ENCODE assay signal across 8 mouse cellular contexts in the genomic region with DNA sequence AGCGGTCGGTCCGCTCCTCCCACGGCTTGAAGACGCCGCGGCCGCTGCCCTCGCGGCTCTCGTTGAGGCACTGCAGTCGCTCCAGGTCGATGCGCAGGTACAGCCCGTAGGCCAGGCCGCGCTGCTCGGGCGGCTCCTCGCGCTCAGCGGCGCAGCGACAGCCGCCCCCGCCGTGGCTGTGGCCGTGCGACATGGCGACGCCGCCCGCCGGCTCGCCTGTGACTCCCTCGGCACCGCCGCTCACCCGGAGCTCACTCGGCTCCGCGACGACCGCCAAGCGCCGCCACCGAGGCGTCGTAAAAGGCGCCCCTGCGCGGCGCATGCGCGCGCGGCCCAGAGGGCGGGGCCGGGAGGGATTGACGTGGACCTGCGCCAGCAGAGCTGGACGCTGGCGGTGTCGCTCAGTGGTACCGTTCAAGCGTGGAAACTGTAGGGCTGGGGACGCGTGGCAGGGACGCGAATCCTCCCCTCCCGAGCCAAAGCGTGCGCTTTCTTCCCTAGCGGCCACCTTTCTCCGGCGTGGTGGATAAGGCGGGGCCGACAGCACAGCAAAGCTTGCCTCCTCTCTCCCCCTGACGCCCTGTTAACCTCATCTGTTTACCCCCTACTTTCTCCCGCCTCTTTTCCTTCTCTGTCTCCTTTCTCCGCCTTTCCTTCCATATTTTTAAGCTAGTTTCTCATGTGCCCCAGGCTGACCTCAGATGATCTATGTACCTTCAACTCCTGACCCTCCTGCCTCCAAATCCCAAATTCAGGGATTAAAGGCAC. TPM values are rescaled to one million over a fixed set of nuclear protein-coding genes. Genes with fewer than 3 reads are reported as not detected.
DNase-seq lines count a peak whose midpoint lies in the region; ATAC-seq and TF ChIP-seq lines count a peak whose summit lies in the region.

A gene (minus strand): TSS at position 322 of the 768 bp plus-strand sequence.

- H3K4me1 ChIP-seq in ES-Bruce4 (ENCODE audit: control insufficient read depth, insufficient read depth, low read length), result peaks cover 3% of the 10 kb centered on the region
- H3K4me1 ChIP-seq in forebrain, embryonic 14.5 days (ENCODE audit: control insufficient read depth, insufficient read depth, low read length), result peaks cover 9% of the 10 kb centered on the region
- peaks cover 26% of the 10 kb centered on the region for H3K4me1 ChIP-seq in neural tube, embryonic 15.5 days

- TF ChIP-seq CTCF in ES-Bruce4 (IDR thresholded peaks at IDR 0.05; ENCODE audit: low read depth, low read length), result no peak

- intact Hi-C loops in heart, postnatal 14 days (cut with DNase I), result loop anchor here (5.0 kb wide), 1 partner anchor 65 kb away; a partner anchor contains a TSS

- ATAC-seq in cerebellum, adult (ENCODE audit: insufficient number of reproducible peaks, low FRiP score, low TSS enrichment), result peak; percentile 84
- peak; percentile 93 for ATAC-seq in forebrain, embryonic 14.5 days
- ATAC-seq in neural tube, embryonic 15.5 days (ENCODE audit: low FRiP score), result peak; percentile 94

- DNase-seq in forebrain, embryonic 14.5 days (ENCODE audit: low spot score), result peak; percentile 95
- DNase-seq in heart, postnatal 14 days, result peak; percentile 95
- peak; percentile 93 for DNase-seq in layer of hippocampus, adult 11-12 months (ENCODE audit: low spot score)
- DNase-seq in lung, adult 18-20 months, result peak; percentile 91 to 93
- DNase-seq in testis, postnatal 14 days (ENCODE audit: low spot score), result peak; percentile 91

- H3K4me3 ChIP-seq in ES-Bruce4 (ENCODE audit: low read depth, low read length), result peak within 1 kb of the TSS; percentile 91
- peak within 1 kb of the TSS; percentile 94 for H3K4me3 ChIP-seq in forebrain, embryonic 14.5 days (ENCODE audit: low read depth, low read length)
- H3K4me3 ChIP-seq in neural tube, embryonic 15.5 days (replicated peaks), result peak within 1 kb of the TSS; percentile 95

- peak within 1 kb of the TSS; percentile 64 for H3K4me2 ChIP-seq in forebrain, embryonic 14.5 days (ENCODE audit: low read length)
- H3K4me2 ChIP-seq in neural tube, embryonic 15.5 days, result peak within 1 kb of the TSS; percentile 88

- no peak within 1 kb of the TSS for H3K27ac ChIP-seq in ES-Bruce4 (ENCODE audit: insufficient read depth, low read length)
- peak within 1 kb of the TSS; percentile 82 for H3K27ac ChIP-seq in forebrain, embryonic 14.5 days (ENCODE audit: low read depth, low read length)
- H3K27ac ChIP-seq in neural tube, embryonic 15.5 days (replicated peaks), result peak within 1 kb of the TSS; percentile 93

- TF ChIP-seq EP300 in ES-Bruce4 (IDR thresholded peaks at IDR 0.05; ENCODE audit: insufficient read depth, low read depth, low read length), result no peak

- H3K9me3 ChIP-seq in ES-Bruce4 (replicated peaks; ENCODE audit: control insufficient read depth, insufficient read depth, low read length, poor library complexity, severe bottlenecking), result no peaks in the 10 kb centered on the region
- H3K9me3 ChIP-seq in forebrain, embryonic 14.5 days (replicated peaks; ENCODE audit: control insufficient read depth, low read length), result no peaks in the 10 kb centered on the region
- no peaks in the 10 kb centered on the region for H3K9me3 ChIP-seq in neural tube, embryonic 15.5 days (replicated peaks)

- no peaks in the 10 kb centered on the region for H3K27me3 ChIP-seq in ES-Bruce4 (ENCODE audit: control insufficient read depth, insufficient read depth, low read length, poor library complexity, severe bottlenecking)
- H3K27me3 ChIP-seq in forebrain, embryonic 14.5 days (replicated peaks; ENCODE audit: control insufficient read depth, insufficient read depth, low read length), result no peaks in the 10 kb centered on the region
- no peaks in the 10 kb centered on the region for H3K27me3 ChIP-seq in neural tube, embryonic 15.5 days (replicated peaks)

- peak within 1 kb of the TSS; percentile 90 for H3K9ac ChIP-seq in ES-Bruce4 (ENCODE audit: low read depth, poor library complexity, severe bottlenecking)
- peak within 1 kb of the TSS; percentile 94 for H3K9ac ChIP-seq in forebrain, embryonic 14.5 days (ENCODE audit: low read length)
- H3K9ac ChIP-seq in neural tube, embryonic 15.5 days (replicated peaks), result peak within 1 kb of the TSS; percentile 89

- WGBS in forebrain, embryonic 14.5 days, result under 1% methylated on average over 72 of the region's 81 CpGs
- WGBS in neural tube, embryonic 15.5 days, result 1% methylated on average over 57 of the region's 81 CpGs

- H3K36me3 ChIP-seq in ES-Bruce4 (ENCODE audit: control insufficient read depth, insufficient read depth, low read length, poor library complexity, severe bottlenecking), result peaks cover 5% of the 10 kb centered on the region
- H3K36me3 ChIP-seq in forebrain, embryonic 14.5 days (ENCODE audit: control insufficient read depth, insufficient read depth, low read length), result peaks cover 28% of the 10 kb centered on the region
- peaks cover 22% of the 10 kb centered on the region for H3K36me3 ChIP-seq in neural tube, embryonic 15.5 days

- TF ChIP-seq POLR2A in ES-Bruce4 (IDR thresholded peaks at IDR 0.05; ENCODE audit: insufficient read depth, low read length), result peak; percentile 85

RNA-seq across cellular contexts. Expression of the gene that starts here (rescaled TPM):
- 40.3 and 44.9 TPM in 2 replicates for polyA plus RNA-seq in ES-Bruce4 (2011; ENCODE audit: insufficient read depth, insufficient read length, low read depth, missing spikeins)
- 56.1 and 58.0 TPM in 2 replicates for polyA plus RNA-seq in forebrain, embryonic 14.5 days (2014; fragmentation: Nextera tagmentation; extraction: Ambion mirVana)
- 10 to 100 TPM; 17.0 to 19.4 TPM for total RNA-seq in heart, postnatal 14 days (2021)
- polyA plus RNA-seq in neural tube, embryonic 15.5 days (2015; fragmentation: Nextera tagmentation; extraction: Ambion mirVana), result 71.9 and 94.0 TPM in 2 replicates
